Mouse (Mus musculus) megakaryocyte, embryonic 14.5 days (primary cell): ENCODE measurements around the gene Olfr1417.

ENCODE experiments used
- FLI1 ChIP-seq: IDR thresholded peaks from 2 replicates; pipeline ENCODE4 v1.6.1; 2012; ENCODE audit warnings: low read length, inconsistent platforms, mixed read lengths
- GATA1 ChIP-seq: IDR thresholded peaks from 3 replicates; pipeline ENCODE4 v1.6.1; 2012; ENCODE audit warnings: mixed read lengths, low read length, inconsistent platforms, borderline replicate concordance

DNA sequence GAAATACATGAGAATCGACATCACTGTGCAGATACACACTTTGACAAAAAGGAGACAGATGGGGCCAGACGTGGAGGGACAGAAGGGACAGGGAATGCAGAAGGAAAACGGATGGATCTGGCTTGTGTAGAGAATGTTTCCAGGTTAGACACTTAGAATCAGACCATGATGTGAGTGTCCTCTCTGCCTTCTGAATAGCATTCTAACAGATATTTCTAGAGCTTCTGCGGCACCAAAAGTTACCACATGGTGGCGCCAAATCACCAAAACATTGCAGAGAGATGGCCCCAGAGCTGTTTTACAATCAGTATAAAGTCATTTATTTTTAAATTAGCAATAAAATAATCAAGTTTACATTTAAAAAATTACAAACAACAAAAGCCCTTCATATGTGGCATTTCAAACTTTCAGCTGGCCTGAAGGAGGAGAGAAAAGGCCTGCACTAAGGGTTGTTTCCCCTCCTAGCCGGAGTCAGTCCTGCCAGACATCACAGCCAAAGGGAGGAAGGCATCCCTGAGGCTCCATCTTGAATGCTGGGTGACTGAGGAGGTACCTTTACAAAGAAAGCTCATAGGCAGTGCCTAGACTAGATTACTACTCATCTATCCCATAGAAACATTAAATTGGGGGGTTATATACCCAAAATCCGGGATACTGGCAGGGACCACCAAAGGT, 61.7 kb downstream of the Olfr1417 start:
- TF ChIP-seq GATA1, result no peak
- no peak for TF ChIP-seq FLI1
